Mouse (Mus musculus): ENCODE data around the gene Abhd14b. TPM values are rescaled to one million over a fixed set of nuclear protein-coding genes. Genes with fewer than 3 reads are reported as not detected.
A peak's percentile ranks its signal among the peaks of the same experiment; 100 is the strongest.

The Abhd14b gene
- total and polyA plus RNA-seq, 3 experiments: 32.6 to 175 (median 46.6) TPM

GRCm38 (mm10) chr9:106460401-106461025, 13.3 kb downstream of the Abhd14b start:
- no peak for DNase-seq

GRCm38 (mm10) chr9:106461026-106461415, 13.8 kb downstream of the Abhd14b start:
- DNase-seq: no peak

GRCm38 (mm10) chr9:106461641-106462429, 14.6 kb downstream of the Abhd14b start:
- no peak for DNase-seq

GRCm38 (mm10) chr9:106462430-106462800, 15.2 kb downstream of the Abhd14b start:
- no peak for DNase-seq

DNA sequence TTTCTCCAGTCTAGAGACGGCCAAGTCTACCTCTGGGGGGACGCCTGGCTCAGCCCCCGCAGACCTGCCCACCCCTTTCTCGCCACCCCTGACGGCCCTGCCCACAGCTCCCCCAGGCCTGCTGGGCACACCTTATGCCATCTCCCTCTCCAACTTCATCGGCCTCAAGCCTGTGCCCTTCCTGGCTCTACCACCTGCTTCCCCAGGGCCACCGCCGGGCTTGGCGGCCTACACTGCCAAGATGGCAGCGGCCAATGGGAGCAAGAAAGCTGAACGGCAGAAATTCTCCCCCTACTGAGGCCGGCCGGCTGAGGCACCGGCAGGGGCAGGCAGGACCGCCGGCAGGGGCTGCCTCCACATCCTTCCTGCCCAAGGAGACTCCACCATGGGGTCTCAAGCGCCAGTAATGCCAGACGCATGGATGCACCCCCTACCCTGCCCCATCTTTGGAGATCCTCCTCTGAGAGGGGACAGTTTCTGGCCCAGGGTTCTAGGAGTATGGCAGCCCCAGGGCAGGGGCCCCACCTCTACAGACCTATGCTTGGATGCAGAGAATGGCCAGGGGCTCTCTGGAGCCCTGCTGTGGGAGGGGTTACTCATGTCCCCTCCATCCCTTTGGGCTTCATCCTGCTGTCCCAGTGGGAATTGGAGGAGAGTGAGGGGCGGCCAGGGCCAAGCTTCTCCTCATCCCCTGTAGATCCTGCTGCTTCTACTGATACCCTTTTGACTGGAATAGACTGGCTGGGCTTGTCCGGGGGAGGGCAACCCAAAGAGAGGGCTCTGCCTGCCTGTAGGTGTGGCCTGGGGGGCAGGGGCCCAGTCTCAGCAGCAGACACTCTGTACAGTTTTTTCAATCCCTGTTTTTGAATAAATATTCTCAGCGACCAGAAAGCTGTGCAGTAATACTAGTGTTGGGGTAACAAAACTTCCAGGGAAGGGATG, 16.1 kb downstream of the Abhd14b start:
- DNase-seq: no peak

DNA sequence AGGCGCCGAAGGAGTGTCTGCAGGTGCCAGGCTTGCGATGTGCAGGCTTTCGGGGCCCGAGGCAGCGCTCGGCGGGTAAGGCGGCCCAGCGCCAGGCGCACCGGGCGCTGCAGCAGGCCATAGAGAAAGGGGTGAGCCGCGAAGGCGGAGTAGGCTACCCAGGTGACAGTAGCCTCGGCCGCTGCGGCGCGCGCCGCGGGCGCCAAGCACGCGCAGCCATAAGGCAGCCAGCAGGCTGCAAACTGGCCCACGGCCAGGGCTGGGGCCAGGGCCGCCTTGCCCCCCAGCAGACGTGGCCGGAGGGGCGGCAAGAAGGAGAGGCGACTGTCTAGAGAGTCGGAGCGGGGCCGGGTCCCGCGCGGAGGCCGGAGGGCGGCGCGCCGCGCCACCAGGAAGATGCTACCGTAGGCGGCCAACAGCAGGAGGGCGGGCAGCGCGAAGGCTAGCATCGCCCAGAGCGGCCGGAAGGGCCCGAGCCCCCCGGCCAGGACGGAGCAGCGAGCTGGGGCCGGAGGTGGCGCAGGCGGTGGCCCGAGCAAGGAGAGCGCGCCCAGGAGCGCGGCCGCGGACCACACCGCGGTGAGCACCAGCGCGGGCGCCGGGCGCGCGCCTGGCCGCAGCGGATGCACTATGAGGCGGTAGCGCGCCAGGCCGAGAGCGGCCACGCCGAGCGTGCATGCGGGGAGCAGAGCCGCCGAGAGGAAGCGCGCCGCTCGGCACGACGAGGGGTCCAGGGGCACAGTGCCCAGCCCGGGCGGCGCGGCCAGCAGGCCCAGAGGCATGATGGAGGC, 17.7 kb downstream of the Abhd14b start:
- peak; percentile 69 for DNase-seq

DNA sequence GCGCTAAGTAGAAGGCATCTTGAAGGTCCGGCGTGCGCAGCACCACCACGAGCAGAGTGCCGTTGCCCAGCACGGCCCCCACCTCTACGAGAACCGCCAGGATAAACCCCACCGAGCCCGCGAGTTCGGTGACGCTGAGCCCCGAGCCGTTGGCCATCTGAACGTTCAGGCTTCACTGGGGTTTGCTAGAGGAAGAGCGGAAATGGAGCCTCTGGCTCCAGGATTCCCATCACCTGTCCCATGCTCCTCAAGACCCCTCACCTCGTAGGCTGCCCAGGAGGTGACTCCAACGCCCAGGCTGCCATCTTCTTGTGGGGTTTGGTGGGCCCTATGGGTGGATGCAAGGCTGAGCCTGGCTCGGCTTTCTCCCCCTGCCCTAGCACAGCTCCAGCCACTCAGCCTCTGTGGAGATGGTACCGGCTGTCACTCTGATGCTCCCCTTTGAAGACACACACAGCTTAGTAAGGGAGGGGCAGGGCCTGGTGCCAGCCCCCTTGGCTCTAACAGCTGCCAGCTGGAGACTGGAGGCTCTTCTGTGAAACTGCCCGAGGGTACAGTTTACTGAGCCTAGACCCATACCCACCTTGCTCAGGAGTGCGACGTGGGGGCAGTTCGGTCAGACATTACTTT, 18.4 kb downstream of the Abhd14b start, which contains the start of gene Gpr62:
Gene Gpr62 (minus strand): TSS at position 368 of the 630 bp plus-strand sequence.
- DNase-seq: no peak

DNA sequence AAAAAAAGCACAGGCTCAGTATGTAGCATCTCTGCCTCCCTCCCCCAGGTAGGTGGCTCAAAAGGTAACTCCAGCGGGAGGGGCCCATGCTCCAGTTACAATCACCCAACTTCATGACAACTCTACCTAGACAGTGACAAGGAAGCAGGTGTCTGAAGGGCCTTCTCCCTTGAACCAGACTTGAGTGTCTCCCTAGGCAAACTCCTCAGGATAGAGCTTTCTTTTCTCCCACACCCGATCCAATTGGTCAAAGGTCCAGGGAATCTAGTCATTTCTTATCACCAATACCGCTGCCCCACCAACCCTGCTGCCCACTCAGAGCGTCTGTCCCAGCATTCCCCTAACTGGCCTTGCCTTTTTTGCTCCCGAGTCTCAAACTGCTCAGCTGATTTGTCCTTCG, 19.5 kb downstream of the Abhd14b start:
- no peak for DNase-seq

GRCm38 (mm10) chr9:106467746-106468145, 20.5 kb downstream of the Abhd14b start:
- no peak for DNase-seq

DNA sequence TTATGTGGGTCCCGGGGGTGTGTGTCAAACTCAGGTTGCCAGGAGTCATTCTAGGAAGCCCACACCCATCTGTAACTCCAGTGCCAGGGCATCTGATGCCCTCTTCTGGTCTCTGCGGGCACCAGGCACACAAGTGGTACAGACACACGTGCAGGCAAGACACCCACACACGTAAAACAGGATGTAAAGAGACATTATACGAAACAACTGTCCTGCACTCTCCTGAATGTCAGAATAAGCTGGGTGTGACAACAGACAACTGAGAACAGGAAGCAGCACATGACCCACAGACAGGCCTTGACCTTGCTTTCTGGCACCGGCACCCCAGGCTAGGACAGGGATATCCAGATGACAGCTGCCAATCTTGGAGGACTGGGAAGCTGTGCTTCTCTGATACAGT, 22.1 kb downstream of the Abhd14b start:
- DNase-seq: peak; percentile 4

DNA sequence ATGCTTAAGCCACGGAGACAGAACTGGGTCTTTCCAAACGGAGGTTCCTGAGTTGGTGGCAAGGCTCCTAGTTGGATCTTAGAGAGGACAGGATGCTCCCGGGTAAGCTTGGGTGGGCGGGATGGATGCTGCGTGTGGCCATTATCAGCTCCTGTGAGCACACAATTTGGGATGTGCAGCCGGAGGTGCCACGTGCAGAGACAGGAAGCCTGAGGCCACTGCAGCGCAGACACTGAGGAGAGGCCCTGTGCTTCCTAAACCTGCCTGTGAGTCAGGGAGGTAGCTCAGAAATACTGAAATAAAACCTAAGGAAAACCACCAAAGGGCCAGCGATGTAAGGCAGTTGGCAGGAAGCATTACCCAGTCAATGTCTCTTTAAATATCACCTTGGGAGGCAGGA, 22.5 kb downstream of the Abhd14b start:
- DNase-seq: peak; percentile 1

- peak; percentile 1 for DNase-seq
Measured at GRCm38 (mm10) chr9:106470991-106471750, 23.9 kb downstream of the Abhd14b start.

DNA sequence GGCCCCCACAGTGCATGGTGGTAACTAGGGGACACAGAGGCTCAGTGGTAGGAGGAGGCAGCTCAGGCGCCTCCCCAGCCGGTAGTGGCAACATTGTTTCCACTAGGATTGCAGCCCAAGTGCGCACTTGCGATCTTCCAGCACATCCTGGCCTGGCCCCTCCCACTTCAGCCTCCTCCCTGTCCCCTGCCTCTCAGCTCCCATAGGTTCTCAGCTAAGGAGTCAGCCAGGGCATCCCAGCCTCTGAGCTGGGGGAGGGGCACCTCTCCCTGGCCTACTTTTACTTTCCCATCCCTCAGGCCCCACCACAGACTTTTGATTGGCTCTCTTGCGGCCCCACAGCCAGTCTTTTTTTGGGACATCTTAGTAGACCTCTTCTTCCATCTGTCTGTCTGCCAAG, 24.6 kb downstream of the Abhd14b start:
- peak; percentile 70 for DNase-seq

- DNase-seq: no peak
Measured at GRCm38 (mm10) chr9:106472321-106472720, 25.1 kb downstream of the Abhd14b start.

DNA sequence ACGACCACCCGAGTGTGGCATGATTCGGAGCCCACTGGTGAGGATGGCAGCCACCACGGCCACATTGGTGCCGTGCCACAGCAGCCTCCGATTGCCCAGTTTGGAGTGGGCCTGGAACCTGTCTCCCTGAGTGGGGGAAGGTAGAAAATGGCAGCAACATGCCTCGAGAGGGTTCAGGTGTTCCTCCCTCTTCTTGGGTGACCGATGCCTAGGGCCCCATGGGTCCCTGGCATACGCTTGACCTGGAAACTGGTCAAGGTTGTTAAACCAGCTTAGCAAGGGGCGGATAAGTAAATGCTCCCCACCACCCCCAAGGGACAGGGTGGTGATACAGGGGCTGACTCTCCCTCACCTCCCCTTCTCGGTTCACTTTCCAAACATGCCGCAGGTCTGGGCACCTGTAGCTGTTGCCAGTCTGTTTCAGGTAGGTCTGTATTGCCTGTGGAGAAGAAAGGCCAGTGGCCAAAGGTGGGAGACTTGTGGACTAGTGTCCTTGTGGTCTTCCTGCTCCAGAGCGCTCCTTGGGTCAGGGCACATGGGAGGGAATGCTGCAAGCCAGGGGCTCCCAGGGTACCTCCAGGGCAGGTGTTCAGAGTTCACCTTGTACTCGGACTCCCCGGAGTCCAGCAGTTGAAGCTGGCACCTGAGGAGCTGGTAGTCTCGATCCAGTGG, 26.0 kb downstream of the Abhd14b start:
- DNase-seq: no peak

DNA sequence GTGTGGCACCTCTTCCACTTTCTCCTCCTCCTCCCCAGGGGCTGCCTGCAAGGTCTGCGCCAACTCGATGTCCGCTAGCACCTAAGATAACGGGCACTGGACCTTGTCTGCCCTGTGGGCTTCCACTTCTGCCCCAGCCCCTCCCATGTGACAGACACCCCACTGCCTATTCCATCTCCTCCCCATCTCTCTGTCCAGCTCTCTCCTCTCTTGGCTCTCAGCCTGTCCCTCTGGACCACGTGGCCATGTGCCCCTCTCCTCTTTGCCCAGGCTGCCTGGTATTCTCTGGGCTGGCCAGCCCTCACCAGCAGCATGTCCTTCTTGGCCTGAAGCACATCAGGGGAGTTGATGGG, 26.5 kb downstream of the Abhd14b start:
- peak; percentile 9 for DNase-seq

- DNase-seq: peak; percentile 80
Measured at GRCm38 (mm10) chr9:106474456-106474855, 27.2 kb downstream of the Abhd14b start.

DNA sequence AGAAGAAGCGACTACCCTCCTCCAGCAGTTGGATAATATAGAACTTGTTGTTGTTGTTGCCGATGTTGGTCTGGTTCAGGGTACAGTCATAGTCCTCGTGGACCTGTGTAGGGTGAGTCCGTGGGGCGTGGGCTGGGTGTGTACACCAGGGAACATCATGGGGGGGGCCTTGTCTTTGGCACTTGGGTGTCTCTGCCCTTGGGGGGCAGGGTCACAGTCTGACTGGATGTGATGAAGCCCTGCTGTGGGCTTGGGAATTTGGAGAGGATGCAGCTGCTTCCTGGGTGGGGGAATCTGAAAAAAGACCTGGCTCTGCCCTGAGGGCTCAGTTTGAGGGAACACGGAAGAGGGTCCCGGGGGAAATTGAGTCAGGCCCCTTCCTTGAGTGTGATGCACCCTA, 27.8 kb downstream of the Abhd14b start:
- DNase-seq: peak; percentile 24

GRCm38 (mm10) chr9:106475663-106476001, 28.4 kb downstream of the Abhd14b start, which contains the start of gene Rrp9:
Gene Rrp9, plus strand, starts transcription at chr9:106475963.
- no peak for DNase-seq
